Mouse (Mus musculus): ENCODE data around the gene Prtg. TPM values are rescaled to one million over a fixed set of nuclear protein-coding genes. Genes with fewer than 3 reads are reported as not detected.

The Prtg gene
- polyA plus RNA-seq, 1 experiment: 1.4 TPM

DNA sequence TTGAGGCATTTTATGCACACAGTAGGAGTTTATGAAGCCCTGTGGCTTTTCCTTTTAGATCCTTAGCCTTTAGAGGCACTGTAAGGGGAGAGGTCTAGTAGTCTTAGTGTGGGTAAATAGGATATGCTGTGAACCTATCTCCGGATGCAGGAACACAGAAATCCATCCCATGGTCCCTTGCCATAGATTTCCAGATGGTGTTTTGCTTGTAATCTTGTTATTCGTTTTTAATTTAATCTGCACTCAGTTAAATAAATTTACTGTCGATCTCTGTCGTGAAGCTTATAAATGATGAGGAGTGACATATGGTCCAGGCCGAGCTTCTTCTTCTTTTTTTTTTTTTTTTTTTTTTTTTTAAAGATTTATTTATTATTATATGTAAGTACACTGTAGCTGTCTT lies 54.1 kb downstream of the Prtg start:
- DNase-seq (ENCODE audit: extremely low spot score in 1 of 2, low spot score in 1 of 2): no peak

DNA sequence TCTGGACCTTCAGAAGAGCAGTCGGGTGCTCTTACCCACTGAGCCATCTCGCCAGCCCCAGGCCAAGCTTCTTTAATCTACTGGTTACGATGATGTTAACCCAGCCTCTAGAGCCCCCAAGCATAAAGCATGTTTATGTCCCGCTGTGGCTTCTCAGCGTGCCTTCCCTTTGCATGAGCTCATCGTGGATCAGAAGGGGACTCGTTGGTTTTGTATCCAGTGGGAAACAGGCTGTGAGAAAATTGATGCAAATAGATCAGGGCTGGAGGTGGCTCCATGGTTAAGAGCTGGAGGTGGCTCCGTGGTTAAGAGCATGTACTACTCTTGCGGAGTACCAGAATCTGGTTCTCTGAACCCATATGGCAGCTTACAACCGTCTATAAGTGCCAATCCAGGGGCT lies 54.6 kb downstream of the Prtg start:
- DNase-seq (ENCODE audit: extremely low spot score in 1 of 2, low spot score in 1 of 2): no peak

DNA sequence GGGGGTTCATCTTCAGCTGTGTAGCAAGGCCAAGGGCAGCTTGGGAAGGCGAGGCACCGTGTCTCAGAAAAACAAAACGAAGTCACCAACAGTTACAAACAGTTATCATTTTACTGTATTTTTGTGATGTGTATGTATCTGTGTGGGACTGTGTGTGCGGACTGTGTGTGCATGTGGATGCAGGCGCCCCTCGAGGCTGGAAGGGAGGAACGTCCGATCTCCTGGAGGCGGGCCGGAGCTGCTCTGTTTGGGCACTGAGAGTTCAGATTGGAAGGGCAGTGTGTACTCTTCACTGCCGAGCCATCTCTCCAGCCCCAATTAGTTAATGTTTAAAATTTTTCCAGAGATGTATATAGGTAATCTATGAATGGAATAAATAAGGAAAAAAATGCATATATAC lies 55.5 kb downstream of the Prtg start:
- no peak for DNase-seq (ENCODE audit: extremely low spot score in 1 of 2, low spot score in 1 of 2)

DNA sequence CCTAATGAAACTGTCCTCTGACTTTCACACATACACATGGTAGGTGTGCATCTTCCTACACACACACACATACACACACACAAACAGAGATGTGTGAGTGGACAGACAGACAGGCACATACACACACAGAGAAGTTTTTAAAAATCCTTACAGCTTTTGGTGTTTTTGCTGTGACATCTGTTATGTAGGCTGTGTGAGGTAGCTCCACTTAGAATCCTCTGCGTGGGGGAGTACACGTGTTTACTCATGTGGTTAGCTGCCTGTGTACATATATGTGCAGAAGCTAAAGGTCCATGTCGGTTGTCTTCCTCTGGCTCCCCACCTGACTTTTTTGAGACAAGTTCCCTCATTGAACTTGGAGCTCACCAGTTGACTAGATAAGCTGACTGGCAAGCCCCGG lies 56.3 kb downstream of the Prtg start:
- peak in 1 of 2 experiments; percentile 30 for DNase-seq (ENCODE audit: extremely low spot score in 1 of 2, low spot score in 1 of 2)

DNA sequence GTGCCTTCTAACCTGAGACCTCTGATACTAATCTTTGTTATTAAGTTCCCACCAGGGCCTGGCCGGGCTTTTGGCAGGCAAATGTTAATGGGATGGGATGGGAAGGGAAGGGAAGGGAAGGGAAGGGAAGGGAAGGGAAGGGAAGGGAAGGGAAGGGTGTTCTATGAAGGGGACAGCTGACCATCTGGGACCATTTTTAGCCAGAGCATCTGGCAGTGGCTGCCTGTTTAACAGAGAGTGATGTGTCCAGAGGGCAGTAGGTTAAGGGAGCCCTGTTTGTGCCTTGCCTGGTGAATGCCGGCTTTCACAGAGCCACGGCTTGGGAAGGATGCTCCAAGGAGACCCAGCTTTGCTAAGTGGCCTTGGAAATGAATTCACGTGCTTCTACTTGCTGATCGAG lies 57.1 kb downstream of the Prtg start:
- no peak for DNase-seq (ENCODE audit: extremely low spot score in 1 of 2, low spot score in 1 of 2)

DNA sequence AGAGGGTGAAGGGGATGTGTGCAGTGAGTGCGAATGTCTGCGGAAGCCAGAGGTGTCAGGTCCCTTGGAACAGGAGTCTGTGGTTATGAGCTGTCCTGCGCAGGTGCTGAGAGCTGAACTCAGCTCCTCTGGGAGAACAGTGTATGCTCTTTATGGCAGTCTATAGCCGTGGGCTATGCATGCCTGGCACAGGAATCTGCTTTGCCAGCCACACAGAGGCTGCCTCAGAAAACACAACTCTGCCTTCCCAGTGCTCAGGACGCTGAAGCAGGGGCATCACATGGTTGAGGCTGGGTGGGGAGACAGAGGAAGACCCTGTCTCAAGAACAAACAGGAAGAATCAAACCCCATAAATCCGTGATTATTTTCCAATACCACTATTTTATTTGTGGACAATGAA lies 60.8 kb downstream of the Prtg start:
- no peak for DNase-seq (ENCODE audit: extremely low spot score in 1 of 2, low spot score in 1 of 2)

DNA sequence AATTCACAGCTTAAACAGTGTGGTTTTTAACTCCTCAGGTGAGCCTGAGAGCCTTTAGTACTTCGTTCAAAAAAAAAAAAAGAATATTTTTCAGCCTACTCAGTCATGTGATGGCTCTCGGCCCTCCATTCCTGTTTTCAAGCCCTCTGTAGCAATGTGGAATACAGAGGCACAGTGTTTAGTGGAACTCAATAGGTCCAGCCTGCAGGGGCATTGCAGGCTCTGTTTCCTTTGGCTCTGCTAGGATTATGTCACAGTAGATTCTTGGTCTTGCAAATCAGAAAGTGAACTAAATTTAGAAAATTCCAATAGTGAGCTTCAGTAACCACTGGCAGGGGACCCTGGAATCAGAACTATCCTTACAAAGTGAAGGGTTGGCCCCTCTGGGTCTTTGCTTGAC lies 62.1 kb downstream of the Prtg start:
- no peak for DNase-seq (ENCODE audit: extremely low spot score in 1 of 2, low spot score in 1 of 2)

DNA sequence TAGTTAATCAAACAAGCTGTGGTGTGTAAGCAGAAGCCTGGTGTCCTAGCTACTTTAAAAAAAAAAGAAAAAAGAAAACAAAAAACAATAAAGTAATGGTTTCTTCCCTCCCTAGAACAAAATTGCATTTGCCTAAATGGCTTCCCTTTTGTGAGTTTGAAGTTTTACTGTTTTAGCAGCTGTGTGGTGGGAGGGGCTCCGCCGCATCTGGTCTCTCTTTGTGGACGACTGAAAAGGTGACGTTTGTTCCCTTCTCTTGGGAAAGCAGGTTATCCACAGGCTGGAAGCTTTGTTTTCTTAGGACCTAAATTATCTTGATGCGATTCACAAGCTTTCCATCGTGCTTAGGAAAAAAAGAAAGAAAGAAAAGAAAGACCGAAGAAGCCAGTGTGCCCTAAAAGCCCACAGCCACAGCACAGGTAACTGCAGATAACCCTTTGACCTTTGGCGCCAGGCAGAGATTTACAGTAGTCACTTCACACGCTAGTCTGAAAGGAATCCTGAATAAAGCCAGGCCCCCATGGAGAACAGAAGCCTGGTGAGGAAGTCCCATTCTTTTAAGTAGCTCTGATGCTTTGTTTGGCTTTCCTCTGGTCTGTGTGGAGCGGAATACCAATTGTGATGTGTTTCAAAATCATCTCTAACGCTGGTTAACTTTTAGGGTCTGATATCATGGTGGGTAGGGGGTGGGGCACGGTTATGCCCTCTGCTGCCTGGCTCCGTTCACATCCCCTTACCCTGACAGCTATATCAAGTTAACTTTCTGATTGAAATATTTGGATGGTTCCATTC lies 65.0 kb downstream of the Prtg start:
- no peak for DNase-seq (ENCODE audit: extremely low spot score in 1 of 2, low spot score in 1 of 2)

DNA sequence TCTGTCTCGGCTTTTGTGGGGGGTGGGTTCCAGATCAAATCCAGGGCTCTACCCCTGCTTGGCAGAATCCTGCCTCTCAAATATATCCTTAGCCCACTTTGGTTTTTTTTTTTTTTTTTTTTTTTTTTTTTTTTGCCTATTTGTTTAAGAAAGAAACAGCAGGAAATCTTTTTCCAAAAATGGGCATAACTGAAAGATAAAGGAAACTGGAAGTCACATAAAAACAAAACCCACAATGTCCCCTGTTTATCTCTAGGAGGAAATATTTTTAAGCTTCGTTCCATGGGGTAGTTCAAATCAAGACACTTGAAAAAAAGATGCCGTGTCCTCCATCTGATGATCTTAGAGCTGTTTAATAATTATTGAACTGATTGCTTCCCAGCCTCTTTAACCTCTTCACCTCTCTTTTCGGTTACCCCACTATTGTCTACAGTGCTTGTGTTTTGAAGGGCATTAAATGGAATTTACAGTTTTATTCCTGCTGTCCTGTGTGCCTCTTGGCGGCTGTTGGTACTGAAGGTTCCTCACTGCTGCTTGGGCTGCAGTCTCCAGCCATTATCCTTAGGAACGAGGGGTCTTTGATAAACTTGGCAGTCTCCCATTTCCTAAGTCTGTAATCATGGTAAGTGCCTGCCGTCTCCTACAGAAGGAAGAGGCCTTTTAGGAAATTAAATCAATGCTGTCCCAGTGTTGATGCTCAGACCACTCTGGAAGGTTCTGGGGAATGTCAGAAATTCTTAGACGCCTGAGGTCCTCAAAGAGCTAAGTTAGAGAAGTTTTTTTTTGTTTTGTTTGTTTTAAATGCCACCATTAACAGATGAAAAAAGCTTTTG lies 65.8 kb downstream of the Prtg start:
- DNase-seq (ENCODE audit: extremely low spot score in 1 of 2, low spot score in 1 of 2): no peak

DNA sequence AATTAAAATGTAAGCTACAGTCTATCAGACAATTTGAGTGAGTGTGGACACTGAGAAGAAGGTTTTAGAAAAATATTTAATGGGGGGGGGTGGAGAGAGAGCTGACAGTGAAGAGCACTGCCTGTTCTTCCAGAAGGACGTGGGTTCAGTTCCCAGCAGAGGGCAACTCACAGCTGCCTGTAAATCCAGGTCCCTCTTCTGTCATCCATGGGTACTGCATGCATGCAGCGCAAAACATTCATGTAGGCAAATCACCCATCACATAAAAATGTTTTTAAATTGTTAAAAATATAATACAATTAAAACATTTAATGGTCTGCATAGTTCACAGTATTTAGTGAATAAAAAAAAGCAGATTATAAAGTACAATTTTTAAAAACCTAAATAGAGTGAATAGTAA lies 69.2 kb downstream of the Prtg start:
- no peak for DNase-seq (ENCODE audit: extremely low spot score in 1 of 2, low spot score in 1 of 2)

DNA sequence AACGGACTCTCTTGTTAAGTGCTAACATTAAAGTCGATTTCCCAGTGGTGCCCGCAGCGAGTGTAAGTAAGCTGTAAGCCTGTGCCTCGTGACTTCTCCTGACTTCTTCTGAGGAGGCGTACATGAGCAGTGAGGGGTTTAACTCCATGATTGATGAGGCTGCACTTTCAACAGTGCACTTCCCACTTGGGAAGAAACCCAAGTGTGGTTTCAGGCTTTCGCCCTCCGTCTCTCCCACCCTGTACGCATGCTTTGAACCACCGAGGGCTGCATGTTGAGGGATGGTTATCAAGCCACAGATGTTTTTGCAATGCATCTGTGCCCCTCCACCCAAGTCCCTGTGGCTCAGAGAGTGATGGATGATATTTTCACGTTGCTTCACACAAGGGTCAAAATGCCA lies 71.2 kb downstream of the Prtg start:
- DNase-seq (ENCODE audit: extremely low spot score in 1 of 2, low spot score in 1 of 2): no peak

DNA sequence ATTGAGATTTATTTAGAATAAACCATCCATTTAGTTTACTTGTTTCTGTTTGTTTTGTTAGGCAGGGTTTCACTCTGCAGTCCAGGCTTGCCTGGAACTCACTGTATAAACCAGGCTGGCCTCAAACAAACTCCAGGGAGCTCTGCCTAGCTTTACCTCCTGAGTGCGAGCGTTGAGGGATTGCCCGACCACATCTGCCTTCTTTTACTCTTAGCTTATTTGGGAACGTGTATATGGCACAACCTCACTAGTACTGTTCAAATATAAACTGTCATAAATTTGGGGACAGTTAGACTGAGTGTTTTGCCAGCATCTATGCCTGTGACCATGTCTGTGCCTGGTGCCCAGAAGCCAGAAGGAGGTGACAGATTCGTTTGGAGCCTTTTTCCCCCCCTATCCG lies 72.0 kb downstream of the Prtg start:
- no peak for DNase-seq (ENCODE audit: extremely low spot score in 1 of 2, low spot score in 1 of 2)

DNA sequence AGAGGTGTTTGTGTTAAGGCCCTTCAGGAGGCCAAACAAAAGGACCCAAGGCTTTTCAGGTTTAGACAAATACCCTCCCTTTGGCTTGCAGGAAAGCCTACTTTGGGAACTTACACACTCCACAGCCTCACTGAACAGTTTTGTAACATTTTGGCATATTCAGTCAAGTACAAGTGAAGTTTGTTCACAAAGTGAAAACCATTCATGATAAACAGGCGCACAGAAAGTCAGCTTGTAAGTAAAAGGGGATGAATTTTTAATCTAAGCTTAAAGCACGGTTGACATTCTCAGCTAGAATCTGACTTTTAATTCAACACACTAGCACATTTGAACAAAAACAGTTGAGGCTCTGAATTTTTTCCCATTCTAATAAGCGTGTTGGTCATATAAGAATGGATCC lies 72.9 kb downstream of the Prtg start:
- DNase-seq (ENCODE audit: extremely low spot score in 1 of 2, low spot score in 1 of 2): no peak

DNA sequence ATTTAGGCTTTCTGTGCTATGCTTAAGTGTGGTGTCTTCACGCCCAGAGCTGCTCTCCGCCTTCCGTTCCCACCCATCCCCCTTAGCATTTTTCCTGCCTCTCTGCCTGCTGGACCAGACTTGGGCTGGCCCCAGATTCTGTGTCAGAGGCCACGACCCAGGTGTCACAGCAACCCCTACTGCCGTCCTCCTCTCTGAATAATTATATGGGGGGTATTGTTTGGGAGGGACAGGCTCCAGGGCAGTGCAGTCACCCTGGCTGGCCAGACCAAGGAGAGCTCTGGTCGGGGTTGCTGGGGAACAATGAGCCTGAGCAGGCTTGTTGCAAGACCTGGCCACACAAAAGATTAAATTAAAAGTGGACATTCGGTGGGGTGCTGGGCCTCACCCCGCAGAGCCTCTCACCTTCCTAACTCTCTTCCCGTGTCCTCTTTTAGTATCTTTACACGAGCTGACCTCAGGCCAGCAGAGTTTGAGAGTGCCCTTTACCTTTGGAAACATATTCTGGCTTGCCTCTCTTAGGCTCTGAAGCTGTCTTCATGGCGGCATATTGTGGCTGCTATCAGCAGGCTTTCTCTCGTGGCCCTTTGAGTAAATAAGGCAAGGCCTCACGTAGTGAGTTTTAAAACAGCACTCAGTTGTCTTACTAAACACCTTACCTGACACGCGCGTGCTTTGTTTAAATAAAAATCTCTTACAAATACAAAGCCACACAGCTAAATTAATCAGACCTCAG lies 73.7 kb downstream of the Prtg start:
- DNase-seq (ENCODE audit: extremely low spot score in 1 of 2, low spot score in 1 of 2): no peak

DNA sequence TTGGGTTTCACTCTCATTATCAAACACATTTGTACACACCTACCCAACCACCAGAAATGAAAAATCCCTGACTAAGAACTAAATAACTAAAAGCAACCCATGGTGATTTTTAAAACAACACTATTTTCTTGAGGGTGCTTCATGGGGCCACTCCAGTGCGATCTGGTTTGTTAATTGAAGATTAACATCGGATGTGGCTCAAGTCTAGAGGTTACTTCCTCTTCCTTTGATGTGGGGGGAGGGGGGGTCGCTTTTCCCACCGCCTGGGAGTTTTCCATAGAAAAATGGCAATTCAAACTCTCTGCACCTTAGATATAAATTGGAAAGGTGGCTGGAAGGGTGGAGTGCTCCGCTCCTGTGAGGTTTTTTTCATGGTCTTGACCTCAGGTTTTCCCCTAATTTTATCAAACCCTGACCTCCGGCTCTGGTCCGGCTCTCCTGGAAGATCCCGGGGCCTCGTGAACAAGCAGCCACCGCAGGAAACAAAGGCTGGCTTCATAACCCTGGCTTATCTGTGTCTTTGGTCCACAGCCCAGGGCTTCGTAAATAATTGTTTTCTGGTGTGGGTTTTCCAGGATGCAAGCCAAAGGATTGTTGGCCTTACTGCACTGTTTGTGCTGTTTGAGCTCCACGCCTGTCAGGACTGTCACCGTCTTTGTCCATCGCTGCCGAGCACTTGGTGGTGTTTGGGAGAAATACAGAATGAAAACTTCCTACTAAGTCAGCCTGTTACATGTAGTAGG lies 74.5 kb downstream of the Prtg start:
- DNase-seq (ENCODE audit: extremely low spot score in 1 of 2, low spot score in 1 of 2): peak in 1 of 2 experiments; percentile 21

DNA sequence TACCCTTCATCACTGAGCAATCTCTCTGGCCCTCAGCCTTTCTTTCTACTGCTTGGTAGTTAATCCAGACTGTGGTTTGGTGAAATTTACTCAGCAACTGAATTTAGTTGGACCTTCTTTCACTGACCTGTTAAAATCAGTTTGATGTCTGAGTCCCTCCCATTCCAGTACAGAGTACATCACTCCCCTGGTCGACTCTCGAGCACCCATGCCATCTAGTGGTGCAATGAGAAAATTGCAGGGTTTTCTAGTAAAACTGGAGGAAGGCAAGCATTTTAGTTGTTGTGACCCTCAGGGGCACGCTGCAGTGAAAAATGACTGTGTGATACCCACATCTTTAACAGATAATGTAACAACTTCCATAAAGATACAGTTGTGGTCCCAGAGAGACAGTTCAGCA lies 77.3 kb downstream of the Prtg start:
- DNase-seq (ENCODE audit: extremely low spot score in 1 of 2, low spot score in 1 of 2): peak in 1 of 2 experiments; percentile 79

DNA sequence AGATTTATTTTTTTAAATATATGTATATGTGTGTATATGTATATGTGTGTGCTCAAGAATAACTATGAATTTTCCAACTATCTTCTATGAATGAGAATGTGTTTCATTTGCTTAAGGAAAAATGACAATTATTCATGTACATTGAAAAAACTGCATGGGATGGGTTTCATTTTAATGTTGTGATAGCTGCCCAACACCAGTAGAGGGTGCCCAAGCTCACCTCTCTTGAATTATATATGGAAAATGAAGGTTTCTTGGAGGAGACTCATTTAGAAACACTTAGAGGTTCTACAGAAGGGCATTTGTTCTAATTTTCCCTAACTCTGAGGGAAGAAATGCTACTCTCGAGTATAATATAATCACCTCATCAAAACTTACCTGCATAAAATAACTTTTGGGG lies 83.1 kb downstream of the Prtg start:
- peak in 1 of 2 experiments; percentile 69 for DNase-seq (ENCODE audit: extremely low spot score in 1 of 2, low spot score in 1 of 2)

DNA sequence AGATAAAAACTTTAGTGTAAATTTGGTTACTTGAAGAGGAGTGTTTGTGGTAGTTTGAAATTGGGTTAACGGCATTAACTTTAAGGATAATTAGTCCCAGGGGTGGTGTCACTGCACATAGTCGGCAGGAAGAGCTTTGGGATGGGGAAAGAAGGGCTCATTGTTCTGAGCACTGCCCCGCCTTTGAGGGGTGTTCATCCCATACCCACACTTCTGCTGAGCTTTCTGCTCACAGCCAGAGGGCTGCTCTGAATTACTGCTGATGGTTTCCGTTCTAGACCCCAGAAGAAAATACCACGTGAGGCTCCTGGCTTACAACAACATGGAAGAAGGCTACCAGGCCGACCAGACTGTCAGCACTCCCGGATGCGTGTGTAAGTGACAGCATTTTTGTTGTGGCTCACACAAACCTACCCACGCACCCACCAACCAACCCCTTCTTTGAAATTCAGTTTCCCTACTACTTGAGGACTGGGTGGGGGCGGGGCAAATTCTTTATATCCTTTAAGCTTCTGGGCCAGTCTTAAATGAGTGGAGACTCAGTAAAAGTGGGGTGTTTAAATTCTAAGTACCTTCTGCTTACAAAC lies 83.9 kb downstream of the Prtg start:
- DNase-seq (ENCODE audit: extremely low spot score in 1 of 2, low spot score in 1 of 2): no peak

DNA sequence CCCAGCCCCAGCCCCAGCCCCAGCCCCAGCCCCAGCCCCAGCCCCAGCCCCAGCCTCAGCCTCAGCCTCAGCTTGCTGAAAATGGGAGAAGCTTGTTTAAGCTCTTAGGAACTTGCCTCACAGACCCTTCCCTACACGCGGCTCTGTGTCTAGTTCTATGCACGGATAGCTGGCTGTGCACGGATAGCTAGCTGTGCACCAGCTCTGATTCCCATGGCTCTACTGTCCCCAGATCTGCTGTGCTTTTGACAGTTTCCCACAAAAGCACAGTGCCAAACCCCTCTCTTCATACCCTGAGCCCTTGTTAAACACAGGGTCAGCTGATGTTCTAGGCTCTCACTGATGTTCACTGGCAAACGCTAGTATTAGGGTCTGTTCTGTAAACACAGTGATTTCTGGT lies 86.1 kb downstream of the Prtg start:
- DNase-seq (ENCODE audit: extremely low spot score in 1 of 2, low spot score in 1 of 2): no peak

DNA sequence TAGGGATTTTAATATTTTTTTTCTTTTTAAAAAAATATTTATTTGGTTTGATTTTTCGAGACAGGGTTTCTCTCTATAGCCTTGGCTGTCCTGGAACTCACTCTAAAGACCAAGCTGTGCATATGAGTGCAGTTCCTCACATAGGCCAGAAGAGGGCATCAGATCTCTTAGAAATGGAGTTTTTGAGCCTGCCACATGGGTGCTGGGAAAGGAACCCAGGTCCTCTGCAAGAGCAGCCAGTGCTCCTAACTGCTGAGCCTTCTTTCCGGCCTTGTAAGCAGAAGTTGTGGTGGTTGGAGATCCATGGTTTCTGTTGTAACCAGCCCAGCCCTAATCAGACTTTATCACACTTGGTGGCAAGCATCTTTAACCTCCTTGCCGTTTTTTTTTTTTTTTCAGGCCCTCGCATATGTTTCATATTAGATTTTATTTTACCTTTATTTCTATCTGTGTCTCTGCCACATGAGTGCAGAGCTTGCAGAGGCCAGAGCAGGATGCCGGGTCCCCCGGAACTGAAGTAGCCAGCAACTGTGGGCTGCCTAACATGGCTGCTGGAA lies 88.2 kb downstream of the Prtg start:
- no peak for DNase-seq (ENCODE audit: extremely low spot score in 1 of 2, low spot score in 1 of 2)
